Mouse (Mus musculus): ENCODE results near the gene A930002H24Rik.
"Not testable (repeated sequence)": the region's sequence is repeated elsewhere in the genome, so short reads cannot be mapped to it uniquely, and the experiment has no call there.

Gene A930002H24Rik

DNA sequence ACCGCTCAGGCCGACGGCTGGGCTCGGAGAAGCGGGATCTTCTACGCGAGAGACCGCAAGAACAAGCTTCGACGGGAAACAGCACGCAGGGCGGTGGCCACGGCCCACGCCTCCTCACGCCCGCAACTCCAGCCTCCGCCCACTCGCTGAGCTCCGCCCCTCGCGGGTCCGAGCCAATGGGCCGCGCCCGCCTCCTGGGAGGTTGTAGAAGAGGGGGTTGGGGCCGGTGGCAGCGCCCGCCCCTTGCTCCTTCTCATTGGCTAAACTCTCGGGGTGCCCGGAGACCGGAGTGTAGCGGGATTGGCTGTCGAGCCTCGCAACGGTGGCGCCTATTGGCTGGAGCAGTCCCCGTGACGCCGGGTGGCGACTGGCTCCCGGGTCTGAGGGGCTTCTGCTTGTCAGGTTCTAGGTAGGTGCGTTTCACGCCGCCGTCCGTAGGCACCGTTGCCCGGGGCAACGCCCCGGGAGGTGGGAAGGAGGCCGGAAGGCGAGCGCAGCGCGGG, at the start of gene A930002H24Rik:
TSS of gene A930002H24Rik (minus strand) at position 145 of the 503 bp plus-strand sequence.
- peak; percentile 100 for DNase-seq (ENCODE audit: inconsistent ontology term)

DNA sequence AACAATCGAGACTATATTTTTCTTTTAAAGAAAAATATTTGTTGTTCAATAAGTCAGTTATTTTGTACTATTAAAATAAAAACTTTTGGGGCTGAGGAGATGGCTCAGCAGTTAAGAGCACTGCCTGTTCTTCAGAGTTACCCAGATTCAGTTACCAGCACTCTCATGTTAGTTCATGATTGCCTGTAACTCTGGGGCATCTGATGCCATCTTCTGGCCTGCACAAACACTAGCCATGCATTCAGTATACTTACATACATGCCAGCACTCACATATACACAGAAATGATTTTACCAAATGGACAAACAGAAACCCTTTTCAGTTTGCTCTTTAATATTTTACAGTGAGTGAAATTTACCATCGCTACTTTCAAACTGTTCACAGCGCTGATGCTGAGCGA, 45.7 kb upstream of the A930002H24Rik start:
- DNase-seq (ENCODE audit: inconsistent ontology term): no peak

- peak; percentile 49 for DNase-seq (ENCODE audit: inconsistent ontology term)
These were observed 33.5 kb upstream of the A930002H24Rik start for GRCm38 (mm10) chr17:63897050-63897449.

DNA sequence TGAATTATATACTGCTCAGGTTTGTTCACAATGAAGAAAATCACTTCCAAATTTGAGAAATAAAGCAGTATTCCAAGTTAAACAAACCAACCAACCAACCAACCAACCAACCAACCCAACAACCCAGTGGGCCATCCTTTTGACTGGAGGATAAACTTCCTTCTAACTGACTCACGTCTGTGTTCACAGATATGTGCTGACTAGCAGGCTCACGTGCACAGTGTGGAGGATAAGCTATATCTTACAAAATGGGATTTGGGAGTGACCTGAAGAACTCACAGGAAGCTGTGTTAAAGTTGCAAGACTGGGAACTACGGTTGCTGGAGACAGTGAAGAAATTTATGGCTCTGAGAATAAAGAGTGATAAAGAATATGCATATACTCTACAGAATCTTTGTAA, 32.2 kb upstream of the A930002H24Rik start:
- DNase-seq (ENCODE audit: inconsistent ontology term): no peak

- DNase-seq (ENCODE audit: inconsistent ontology term): no peak
These were observed 27.0 kb upstream of the A930002H24Rik start for GRCm38 (mm10) chr17:63890611-63891010.

DNA sequence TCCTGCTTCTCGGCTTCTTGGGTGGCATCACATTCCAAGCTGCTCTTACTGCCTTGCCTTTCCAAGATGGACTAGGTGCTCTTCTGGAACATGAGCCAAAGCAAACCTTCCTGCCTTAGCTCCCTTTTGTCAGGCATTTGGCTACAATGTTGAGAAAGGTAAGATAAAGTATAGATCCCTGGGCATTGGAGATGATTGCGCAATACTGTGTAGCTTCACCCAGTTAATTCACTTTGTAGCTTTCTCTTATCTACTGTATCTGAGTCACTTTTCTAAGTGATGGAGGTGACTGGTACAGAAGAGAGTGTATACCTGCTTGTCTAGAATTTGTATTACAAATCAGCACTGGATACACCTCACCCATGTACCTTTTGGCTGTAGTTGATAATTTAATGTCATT, 23.4 kb upstream of the A930002H24Rik start:
- DNase-seq (ENCODE audit: inconsistent ontology term): no peak

GRCm38 (mm10) chr17:63880009-63880408, 16.4 kb upstream of the A930002H24Rik start:
- no peak for DNase-seq (ENCODE audit: inconsistent ontology term)

DNA sequence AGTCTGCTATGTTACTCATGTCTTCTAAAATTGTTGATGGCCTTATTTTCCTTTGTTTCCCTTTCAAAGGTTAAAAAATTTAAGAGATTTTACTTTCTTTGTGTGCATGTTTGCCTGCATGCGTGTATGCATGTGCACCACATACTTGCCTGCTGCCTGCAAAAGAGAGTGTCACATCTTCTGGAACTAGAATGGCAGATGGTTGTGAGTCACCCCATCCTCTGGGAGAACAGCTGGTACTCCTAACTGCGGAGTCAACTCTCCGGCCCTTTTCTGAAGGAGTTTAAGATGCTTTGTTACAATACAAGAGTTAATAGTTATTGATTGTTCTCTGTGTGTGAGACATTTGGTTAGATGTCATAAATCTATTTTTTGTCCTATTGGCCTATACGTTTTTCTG, 15.3 kb upstream of the A930002H24Rik start:
- DNase-seq (ENCODE audit: inconsistent ontology term): no peak

GRCm38 (mm10) chr17:63871773-63872172, 8.2 kb upstream of the A930002H24Rik start:
- DNase-seq (ENCODE audit: inconsistent ontology term): no peak

- peak; percentile 77 for DNase-seq (ENCODE audit: inconsistent ontology term)
These were observed 580 bp upstream of the A930002H24Rik start for GRCm38 (mm10) chr17:63864171-63864571.

GRCm38 (mm10) chr17:63863012-63863630, 470 bp downstream of the A930002H24Rik start, which contains the start of gene Fer:
Gene Fer (plus strand): TSS chr17:63863062.
- no peak for DNase-seq (ENCODE audit: inconsistent ontology term)

DNA sequence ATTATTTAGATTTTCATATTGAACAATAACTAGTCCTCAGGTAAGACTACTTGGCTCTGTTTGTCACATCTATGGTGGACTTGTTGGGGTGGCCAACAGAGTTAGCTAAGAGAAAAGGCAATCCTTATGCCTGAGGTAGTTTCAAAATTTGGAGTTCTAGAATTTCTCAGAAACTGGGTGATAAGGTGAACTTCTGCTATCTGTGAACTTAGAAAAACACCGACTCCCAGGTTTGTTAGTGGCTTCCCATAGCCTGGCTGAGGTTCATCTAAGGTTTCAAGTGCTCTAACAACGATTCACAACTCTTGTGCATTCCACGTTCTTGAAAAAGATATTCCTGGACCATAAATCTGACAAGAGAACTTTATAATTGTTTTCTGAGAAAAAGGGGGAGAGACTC, 1.2 kb downstream of the A930002H24Rik start:
- DNase-seq (ENCODE audit: inconsistent ontology term): no peak

DNA sequence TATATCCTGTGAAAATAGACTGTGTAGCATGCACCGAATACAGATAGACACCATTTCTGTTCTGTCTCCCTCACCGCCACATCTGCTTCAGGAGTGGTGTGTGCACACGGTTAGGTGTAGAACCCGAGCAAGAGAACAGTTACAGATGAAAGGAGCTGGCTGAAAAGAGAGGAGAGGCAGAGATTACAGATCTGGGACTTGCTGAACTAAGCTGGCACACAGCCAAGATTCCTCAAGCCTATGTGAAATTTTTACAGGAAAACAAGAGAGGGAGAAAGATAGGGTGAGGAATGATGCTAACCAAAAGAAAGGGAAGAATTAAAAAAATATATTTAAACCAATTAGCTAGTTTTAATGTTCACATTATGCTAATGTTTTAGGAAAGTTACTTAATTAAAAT, 2.6 kb downstream of the A930002H24Rik start:
- peak; percentile 17 for DNase-seq (ENCODE audit: inconsistent ontology term)

DNA sequence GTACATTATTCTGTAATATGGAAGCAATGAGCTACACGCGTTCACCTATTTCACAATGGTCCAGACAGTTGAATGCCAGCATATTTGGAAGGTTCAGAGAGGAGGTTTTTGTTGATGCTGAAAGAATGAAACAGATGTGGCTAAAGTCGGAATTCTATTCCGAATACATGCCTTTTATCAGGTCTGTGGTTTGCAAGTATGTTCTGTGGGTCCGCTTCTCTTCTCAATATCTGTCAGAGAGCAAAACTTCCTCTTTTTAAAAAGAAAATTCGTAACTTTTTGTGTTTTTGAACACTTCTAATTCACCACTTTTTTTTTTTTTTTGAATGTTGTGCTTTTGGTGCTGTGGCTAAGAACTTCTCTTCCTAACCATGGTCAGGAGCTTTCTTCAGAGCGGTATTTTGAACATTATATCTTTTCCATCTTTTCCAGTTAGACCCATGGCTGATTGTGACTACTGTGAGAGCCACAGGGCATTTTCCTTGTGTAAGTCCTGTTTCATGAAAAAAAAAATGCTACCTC, 6.5 kb downstream of the A930002H24Rik start:
- DNase-seq (ENCODE audit: inconsistent ontology term): no peak

- no peak for DNase-seq (ENCODE audit: inconsistent ontology term)
These were observed 13.6 kb downstream of the A930002H24Rik start for GRCm38 (mm10) chr17:63850016-63850415.

DNA sequence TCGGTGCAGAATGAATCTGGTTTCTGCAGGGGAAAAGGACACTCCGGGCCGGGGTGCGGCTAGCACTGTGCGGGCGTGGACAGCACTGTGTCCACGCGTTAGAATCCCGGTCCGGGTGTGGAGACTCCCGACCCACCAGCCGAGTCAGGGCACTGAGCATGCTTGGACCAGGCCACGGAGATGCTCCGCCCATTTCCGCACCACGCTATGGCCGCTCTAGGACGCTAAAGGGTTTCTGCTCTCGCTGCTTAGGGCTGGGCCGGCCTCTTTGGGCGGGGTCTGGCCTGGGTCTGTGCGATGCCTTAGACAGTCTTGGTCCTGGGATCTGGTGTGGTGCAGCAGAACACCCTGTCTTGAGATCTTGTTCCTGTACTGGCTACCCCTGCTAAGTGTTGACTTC, 14.0 kb downstream of the A930002H24Rik start:
- peak; percentile 84 for DNase-seq (ENCODE audit: inconsistent ontology term)

GRCm38 (mm10) chr17:63849151-63849550, 14.4 kb downstream of the A930002H24Rik start:
- DNase-seq (ENCODE audit: inconsistent ontology term): no peak

GRCm38 (mm10) chr17:63845766-63846165, 17.8 kb downstream of the A930002H24Rik start:
- DNase-seq (ENCODE audit: inconsistent ontology term): not testable (repeated sequence)

GRCm38 (mm10) chr17:63844936-63845335, 18.7 kb downstream of the A930002H24Rik start:
- DNase-seq (ENCODE audit: inconsistent ontology term): no peak

DNA sequence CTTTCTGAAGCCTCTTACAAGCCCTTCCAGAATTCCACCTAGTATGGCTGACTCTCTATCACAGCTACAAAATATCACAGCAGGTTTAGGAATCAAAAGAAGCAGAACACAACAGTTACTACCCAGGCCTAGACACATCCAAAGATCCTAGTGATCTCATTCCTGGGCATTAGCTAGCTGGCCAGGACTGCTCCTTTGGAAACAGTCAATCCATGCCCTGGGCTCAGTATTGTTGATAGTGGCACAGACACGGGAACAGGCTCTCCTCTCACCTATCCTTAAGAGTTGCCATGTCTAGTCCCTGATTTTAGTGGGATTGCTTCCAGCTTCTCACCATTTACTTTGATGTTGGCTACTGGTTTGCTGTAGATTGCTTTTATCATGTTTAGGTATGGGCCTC, 21.4 kb downstream of the A930002H24Rik start:
- DNase-seq (ENCODE audit: inconsistent ontology term): no peak

DNA sequence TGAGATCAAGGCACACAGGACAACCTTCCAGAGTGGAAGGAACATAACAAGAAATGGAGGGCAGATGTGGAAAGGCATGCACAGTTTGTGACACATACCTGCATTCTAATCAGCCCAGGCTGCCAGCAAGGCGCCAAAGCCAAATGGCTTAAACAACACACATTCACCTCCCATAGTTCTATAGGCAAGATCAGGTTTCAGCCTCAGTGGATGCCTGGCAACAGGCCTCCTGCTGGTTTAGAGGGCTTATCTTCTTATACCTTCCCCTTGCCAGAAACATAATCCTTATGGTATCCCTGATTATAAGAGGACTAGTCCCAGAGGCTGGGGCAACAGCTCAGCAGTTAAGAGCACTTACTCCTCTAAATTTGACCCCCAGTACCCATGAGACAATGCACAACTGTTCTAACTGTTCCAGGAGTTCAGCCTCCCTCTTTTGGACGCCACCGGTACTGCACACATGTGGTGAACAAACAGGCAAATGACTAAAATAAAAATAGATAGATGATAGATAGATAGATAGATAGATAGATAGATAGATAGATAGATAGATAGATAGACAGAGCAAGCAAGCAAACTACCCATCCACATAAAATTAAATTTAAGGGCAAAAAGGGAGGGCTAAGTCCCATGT, 23.8 kb downstream of the A930002H24Rik start:
- no peak for DNase-seq (ENCODE audit: inconsistent ontology term)

GRCm38 (mm10) chr17:63838144-63838543, 25.4 kb downstream of the A930002H24Rik start:
- no peak for DNase-seq (ENCODE audit: inconsistent ontology term)

GRCm38 (mm10) chr17:63836641-63837040, 26.9 kb downstream of the A930002H24Rik start:
- no peak for DNase-seq (ENCODE audit: inconsistent ontology term)
